Mouse (Mus musculus): ENCODE measurements around the gene Brwd1.
"Not testable (repeated sequence)": the region's sequence is repeated elsewhere in the genome, so short reads cannot be mapped to it uniquely, and the experiment has no call there.

Gene Brwd1

DNA sequence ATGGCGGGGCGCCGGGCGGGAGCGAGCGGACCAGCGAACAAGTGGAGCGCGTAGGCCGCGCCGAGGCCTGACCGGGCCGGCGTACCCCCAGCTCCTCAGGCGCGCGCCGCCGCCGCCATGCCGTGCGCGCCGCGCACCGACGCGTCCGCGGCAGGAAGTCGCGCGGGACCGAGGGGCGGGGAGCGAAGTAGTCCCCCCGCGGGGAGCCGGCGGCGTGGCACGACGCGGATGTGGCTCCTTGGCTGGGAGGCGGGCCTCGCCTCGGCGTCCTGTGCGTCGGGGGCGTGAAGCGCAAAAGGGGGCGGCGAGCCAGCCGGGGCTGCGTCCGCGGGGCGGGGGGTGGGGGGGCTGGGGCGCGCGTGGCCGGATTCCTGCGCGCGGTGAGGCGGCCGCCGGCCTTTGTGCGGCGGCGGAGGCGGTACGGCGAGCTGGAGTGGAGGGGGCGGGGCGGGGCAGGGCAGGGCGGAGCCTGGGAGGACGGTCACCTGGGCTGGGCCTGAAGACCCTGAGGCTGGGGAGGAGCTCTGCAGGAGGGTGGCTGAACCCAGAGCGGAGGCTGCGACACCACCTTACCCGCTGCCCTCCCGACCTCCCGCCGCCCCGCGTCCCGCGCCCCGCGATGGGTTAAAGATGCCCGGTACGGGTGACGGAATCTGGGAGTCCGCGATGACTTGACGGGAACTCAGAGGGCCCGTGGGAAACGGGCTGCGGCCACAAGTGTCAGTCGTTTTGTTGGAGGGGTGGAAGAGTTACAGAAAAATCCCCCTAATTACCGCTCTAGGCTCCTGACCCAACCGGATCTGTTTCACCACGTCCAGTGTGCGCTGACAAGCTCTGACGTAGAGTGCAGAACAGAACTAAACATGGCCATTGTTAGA lies at the start of gene Brwd1:
Brwd1 (minus strand) TSS at position 226 of the 878 bp plus-strand sequence.
- DNase-seq (ENCODE audit: low spot score), result peak; percentile 88

DNA sequence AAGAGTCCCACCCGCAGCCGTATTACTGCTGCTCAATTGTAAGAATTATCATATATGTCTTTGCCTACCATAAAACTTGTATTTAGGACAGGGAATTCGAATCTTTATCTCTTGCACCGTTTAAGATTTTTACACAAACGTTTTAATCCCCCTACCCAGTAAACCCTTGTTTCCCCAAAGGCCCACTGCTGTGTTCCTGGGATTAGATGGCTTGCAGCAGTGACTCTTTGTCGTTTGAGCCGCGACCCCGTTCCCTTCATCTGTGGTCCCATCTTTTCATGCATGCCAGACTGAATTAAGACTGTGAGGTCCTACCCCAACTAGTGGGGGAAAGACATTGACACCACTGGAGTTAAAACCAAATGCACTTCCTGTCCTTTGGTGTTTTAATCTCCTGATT lies 46.1 kb upstream of the Brwd1 start:
- no peak for DNase-seq (ENCODE audit: low spot score)

DNA sequence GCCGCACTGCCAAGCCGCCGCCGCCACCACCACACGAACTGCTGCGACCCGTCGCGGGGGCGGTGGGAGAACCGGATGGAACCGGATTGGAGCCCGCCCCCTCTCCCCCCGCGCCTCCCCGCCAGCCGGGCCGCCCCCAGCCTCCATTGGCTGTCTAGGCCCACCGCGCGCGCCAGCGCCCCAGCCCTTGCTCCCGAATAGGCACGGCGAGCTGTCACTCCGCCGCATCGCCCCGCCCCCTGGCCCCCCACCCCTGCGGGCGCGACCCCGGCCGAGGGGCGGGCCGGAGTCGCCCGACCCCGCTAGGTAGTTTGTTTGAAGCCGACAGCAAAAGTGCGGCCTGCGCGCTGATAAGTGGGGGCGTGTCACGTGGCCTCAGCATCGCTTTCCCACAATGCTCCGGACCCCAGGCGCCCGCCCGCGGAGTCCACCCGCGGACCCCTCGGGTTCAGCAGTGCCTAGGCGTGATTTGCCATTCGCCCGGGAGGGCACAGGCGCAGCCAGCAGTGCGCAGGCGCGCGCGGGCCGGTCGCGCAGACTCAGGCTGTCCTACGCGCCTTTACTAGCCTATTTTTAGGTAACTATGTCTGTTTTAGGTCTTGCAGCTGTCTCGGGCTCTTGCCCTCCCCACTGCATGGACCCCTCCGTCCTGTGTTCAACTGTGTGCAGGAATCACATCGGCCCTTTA lies 45.5 kb upstream of the Brwd1 start, which contains the start of gene Hmgn1:
Hmgn1 (minus strand) TSS at position 73 of the 688 bp plus-strand sequence.
- DNase-seq (ENCODE audit: low spot score), result peak; percentile 98

DNA sequence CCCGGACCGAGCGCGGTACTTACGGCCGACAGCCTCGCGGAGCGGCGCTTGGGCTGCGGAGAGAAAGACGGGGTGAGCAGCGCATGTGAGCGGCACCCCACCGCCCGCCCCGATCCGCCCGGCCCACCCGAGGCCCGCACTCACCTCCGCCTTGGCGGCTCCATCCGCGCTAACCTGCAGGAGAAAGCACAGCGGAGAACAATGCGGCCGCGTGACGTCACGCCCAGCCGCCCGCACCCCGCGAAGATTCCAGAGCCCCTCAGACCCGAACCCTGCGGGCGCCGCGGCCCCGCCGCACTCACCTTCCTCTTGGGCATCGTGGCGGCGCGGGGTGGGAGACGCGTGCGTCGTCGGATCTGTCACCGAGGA lies 44.9 kb upstream of the Brwd1 start:
- DNase-seq (ENCODE audit: low spot score), result no peak

DNA sequence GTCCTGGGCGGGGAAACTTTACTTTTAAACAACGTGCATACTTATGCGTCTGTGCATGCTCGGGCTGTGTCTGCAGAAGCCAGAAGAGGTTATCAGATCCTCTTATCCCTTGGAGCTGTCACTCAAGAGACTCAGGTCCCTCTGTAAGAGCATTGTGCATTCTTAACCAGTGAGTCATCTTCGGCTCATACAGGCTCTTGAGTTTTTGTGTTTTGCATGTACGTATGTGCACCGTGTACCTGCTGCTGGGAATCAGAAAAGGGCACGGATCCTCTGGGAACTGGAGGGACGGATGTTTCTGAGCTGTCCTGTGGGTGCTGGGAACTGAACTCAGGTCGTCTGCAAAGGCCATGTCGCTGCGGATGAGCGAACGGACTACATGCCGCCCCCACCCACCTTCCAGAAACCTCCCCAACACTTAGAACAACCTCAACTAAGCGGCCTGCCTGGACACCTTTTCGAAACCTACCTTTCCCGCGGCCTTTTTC lies 44.4 kb upstream of the Brwd1 start:
- DNase-seq (ENCODE audit: low spot score), result no peak

DNA sequence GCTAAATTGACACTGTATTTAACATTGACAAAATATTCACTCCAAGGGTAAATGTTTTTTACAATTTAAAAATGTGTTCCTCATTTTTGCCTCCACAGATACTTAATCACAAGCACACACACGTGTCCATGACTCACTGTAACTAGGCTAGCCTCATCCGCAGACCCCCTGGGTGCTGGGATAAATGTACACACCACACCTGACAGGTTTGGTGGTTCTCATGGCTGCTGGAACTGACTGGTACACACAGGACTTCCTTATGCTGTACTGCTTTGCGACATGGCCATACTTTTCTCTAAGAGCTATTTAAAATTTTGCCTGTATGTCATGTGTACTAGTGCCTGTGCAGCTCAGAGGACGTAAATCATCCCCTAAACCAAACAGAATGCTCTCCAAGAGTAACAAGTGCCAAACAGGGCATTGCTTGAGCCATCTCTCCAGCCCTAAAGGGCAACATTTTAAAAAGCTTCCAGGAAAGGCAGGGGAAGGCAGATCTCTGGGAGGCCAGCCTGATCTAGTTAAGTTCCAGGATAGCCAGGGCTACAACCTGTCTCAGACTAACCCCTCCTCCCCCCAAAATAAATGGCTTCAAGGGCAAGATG lies 37.8 kb upstream of the Brwd1 start:
- no peak for DNase-seq (ENCODE audit: low spot score)

DNA sequence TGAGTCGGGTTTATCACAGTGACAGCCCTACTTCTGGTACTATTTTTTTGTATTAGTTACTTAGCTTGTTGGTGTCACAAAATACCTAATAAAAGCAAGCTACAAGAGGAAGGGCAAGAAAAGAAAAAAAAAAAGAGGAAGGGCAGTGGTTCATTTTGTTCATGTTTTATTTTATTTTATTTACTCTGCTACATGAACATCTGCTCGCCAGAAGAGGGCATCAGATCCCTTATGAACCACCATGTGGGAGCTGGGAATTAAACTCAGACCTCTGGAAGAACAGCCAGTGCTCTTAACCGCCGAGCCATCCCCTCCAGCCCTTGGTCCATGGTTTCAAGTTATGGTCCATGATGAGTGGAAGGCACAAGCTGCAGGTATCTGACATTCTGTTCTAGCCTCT lies 32.4 kb upstream of the Brwd1 start:
- no peak for DNase-seq (ENCODE audit: low spot score)

DNA sequence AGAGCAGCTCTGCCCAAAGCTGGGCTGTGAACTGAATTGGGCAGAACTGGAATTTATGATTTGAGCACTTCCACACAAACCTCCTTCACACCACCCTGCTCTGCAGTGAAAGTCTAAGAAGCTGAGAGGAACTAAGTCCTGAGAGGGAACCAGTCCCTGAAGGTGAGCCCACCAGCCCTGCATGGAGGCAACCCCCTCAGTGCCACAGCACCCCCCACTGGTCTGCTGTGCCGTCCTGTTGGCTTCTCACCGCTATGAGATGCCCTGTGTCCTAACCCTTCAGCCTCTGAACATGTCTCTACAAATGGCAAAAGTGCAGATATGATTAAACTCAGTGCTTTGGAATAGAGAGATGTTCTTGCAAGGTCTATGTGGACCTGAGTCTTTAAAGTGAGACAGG lies 30.4 kb upstream of the Brwd1 start:
- no peak for DNase-seq (ENCODE audit: low spot score)

DNA sequence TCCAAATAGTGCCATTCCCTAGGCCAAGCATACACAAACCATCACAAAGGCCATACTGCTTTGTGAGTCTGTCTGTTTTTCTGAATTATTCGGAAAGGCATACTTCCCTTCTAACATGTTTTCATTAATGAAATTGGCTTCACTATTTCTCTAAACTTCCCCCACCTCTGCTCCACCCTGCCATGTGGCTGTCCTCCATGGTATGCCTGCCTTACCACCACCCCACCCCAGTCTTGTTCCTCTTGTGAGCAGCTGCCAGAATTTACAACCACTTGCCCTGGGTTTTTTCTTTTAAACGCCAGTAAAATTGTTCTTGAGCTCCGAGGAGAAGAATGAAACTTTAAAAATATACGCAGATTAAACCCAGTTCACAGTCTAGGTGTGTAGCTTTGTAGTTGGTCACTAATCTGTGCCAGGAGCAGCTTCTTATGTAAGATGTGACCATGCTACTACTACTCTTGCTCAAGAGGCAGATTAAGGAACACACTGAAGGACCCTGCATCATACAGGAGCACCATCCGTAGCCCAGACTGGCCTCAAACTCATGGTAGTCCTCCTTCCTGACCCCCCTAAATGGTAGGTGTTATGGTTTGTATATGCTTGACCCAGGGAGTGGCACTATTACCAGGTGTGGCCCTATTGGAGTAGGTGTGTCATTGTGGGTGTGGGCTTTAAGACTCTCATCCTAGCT lies 28.5 kb upstream of the Brwd1 start:
- DNase-seq (ENCODE audit: low spot score), result no peak

DNA sequence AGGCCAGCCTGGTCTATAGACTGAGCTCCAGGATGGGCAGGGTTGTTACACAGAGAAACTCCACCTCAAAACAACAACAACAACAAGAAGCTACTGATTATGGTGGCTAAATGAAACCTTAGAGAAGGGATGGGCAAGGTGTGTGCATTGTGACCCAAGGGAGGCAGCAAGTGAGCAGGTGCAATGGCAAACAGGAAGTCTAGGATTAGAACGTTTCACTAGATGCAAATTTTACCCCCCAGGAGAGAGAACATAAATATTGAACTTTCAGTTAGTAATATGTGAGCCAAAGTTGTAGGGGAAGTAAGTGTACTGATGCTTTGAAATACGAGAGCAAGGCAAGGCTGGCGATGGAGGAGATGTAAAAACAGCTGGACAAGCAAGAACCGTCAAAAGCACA lies 27.3 kb upstream of the Brwd1 start:
- DNase-seq (ENCODE audit: low spot score), result no peak

DNA sequence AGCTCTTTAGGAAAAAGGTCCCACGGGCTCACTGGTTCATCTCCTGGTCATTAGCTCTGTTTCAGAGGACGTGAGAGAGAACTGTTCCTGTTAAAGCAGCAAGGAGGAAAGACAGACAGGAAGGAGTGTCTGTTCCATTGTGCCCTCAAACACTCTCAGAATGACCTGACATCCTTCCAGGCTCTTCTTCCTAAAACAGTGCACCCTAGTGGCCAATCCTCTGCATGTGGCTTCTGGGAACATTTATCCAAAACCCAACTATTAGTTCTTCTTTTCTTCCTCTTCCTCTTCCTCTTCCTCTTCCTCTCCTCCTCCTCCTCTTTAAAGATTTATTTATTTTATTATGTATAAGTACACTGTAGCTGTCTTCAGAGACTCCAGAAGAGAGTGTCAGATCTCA lies 20.7 kb upstream of the Brwd1 start:
- DNase-seq (ENCODE audit: low spot score), result no peak

DNA sequence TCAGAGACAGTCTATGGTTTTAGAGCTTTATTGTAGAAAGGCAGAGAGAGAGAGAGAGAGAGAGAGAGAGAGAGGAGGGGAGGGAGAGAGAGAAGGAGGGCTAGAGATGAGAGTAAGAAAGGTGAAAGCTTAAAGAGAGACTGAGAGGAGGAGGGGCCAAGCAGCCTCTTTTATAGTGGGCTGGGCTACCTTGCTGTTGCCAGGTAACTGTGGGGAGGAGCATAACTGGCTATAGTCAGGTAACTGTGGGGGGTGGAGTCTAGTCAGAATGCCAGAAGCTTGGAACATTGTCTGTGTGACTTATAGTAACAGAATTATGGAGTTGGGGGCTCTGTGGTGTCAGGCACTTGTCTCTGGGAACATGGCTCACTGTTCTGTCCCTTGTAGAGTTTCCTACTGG lies 15.5 kb upstream of the Brwd1 start:
- DNase-seq (ENCODE audit: low spot score), result not testable (repeated sequence)

DNA sequence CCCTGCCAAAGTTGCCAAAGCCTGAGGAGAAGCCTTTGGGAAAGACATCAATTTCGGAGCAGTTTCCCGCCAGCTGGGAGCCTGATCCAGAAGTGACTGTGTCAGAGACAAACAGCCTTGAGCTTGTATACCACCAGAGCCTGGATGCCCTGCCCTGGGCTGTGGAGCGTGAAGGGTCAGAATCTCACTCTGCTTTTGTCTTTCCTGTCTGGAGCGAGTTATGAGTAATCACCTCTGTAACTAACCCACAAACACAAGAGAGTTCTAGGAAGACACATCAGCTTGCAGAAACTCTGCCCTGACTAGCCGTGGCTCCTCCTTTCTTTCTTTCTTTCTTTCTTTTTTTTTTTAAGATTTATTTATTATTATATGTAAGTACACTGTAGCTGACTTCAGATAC lies 13.6 kb upstream of the Brwd1 start:
- DNase-seq (ENCODE audit: low spot score), result no peak

DNA sequence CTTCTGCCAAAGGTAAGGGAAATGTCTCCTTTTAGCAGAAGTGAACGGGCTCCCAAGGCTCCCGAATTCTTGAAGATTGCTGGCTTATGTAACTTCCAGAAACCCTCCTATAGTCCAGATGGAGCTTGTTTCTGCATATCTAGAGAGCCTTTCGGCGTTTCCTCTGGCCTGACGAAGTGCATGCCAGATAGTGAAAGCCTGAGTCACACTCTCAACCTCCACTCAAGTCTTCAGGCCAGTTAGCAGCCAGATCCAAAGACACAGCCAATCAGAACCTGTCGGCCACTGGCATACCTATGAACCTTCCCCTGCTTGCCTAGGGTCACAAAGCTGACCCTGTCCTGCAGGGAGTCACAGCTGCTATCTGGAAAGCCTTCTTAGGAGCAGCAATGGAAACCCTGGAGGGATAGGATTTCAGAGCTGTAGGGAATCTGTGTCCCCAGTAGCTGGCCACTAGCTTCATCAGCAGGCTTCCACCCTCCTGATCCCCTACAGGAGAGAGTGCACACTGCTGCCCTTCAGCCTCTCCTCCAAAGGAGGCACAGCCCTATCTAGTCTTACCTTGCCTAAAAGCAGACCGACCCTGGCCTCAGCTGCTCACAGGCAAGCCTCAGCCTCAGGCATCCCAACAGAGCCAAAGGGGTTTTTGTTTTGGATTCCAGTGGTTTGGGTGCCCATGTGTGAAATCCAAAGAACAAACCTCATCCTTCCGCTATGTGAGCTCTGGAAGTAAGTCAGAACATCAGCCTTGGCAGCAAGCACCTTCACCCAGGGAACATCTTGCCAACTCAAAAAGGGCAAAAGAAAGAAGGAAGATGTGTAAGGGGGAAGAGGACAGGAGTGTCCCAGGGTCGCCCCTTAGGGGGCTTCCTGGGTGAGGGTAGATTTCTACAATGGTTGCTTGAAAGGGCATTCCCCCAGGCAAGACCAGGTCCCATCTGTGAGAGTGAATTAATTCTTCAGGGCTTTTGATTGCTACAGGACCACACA lies 9.5 kb upstream of the Brwd1 start:
- peak; percentile 5 for DNase-seq (ENCODE audit: low spot score)

DNA sequence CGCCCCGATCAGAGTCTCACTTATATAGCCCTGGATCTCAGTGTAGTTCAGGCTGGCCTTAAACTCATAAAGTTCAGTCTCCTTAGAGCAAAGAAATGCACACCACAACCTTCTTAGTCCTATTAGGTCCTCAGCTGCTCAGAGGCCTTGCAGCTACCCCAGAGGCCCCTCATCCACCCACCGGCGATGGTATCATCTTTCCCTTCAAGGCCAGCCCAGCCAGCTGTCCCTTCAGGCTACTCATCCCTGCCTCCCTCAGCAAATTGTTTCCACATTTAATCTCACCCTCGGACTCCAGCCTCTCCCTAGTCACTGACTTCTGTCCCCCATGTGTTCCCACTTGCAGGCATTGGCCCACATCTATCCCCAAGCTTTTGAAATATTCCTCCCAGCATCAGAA lies 5.8 kb upstream of the Brwd1 start:
- DNase-seq (ENCODE audit: low spot score), result no peak

DNA sequence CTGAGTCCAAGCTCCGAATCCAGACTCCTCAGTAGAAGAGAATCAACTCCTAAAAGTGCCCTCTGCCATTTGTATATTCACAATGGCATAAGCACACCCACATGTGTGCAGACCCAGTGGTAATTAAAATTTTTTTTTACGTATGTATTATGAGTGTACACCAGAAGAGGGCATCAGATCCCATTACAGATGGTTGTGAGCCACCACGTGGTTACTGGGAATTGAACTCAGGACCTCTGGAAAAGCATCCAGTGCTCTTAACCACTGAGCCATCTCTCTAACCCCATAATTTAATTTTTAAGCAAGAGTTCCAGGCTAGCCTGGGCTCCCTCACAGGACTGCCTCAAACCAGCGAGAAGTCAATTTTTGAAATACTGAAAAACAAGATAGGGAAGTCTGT lies 5.1 kb upstream of the Brwd1 start:
- DNase-seq (ENCODE audit: low spot score), result no peak

DNA sequence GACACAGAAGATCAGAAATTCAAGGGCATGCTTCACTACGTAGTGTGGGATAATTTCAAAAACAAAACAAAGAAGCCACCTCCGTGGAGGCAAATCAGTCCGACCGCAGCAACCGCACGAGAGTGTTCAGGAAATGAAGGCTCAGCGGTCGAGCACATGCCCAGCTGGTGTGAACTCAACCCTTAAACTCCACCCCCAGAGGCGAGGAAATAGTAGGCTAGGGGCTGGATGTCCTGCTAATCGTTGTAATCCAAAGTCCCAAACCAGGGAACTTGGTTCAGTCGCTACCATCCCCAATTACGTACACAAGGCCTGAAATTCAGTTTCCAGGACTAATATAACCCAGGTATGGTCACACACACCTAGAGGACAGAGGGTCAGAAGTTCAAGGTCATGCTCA lies 4.7 kb upstream of the Brwd1 start:
- no peak for DNase-seq (ENCODE audit: low spot score)

DNA sequence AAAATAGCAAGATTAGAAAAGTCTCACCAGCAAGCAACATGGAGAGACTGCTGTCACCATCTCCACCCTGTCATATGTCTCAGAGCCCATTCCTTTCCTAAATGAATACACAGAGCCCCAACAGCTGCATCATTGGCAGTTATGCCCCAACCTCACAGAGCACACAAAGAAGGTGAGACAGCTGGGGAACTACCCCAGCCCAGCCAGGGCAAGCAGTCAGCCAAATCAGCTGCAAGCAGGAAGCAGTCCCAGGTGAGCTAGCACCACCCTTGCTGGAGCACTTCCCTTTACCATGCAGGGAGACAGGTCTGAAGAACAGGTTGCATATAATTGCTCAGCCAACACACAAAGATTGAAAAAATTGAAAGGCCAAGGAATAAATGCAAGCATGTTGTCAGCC lies 3.3 kb upstream of the Brwd1 start:
- no peak for DNase-seq (ENCODE audit: low spot score)

DNA sequence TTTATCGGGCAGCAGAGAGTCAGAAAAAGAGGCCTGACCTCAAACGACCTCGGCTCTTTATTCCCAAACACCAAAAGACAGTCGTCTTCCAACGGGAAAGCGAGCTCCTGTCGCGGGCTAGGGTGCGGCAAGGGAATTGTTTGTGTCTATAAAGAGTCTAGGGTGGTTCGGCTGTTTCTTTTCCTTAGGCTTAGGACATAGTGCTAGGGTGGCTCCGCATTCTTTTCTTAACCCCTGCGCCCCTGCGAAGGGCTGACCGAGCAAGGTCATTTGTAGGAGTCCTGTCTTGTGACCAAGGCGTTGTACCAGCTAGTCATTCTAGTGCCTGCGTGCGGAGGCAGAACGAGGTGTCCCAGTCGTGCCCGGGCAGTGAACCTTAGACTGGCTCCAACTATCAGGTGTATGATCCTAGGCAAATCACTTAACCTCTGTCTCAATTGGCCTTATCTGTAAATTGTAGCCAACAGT lies 887 bp upstream of the Brwd1 start:
- DNase-seq (ENCODE audit: low spot score), result no peak

DNA sequence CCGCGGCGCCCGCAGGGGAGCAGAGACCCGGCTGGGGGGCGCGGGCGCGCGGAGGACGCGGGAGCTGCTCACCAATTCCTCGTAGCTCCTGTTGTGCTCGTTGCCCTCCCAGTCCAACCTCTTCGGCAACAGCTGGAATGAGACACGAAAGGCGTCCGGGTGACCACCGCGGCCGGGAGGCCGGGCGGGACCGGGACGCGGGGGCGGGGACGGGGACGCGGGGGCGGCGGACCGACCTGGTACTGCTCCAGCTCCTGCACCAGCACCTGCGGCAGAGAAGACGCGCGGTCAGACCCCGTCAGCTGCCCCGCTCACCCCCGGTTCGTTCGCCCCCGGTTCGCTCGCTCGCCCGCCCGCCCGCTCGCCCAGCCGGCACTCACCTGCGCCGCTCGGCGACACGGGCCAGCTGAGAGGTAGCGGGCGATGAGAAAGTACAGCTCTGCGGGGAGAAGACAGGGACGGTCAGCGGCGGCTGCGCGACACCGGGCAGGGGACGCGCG lies 534 bp downstream of the Brwd1 start:
- peak; percentile 41 for DNase-seq (ENCODE audit: low spot score)

DNA sequence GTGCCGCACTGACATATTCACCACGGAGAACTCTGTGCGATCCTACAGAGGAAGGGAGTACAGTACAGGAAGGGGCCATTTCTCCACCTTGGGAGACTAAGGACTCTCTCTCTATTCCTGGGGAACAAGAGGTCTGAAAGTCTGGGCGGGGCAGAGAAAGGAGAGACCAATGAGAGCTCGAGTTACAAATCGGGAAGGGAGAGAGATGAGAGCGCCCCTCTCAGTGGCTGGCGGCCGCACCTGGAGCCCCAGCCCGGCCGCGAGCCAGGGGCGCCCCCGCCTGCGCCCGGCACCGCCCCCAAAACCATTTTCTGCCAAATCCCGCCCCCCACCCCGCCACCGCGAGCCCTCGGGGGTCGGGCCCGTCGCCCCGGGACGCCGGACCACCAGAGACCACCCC lies 995 bp downstream of the Brwd1 start:
- peak; percentile 80 for DNase-seq (ENCODE audit: low spot score)

Data from ovary, adult 18-20 months (tissue).